Mouse (Mus musculus) testis, adult 2 months (tissue): Measurements from ENCODE around the gene Gm6993. TPM values are rescaled to one million over a fixed set of nuclear protein-coding genes. Genes with fewer than 3 reads are reported as not detected.

Experiments used
- H3K27ac ChIP-seq: fragments of 200-500 bp; 2 replicates; pipeline ENCODE4 v1.5.1; 2012; ENCODE audit warnings: low read depth, low read length; ENCODE audit not compliant: control insufficient read depth, insufficient read depth
- H3K27me3 ChIP-seq: fragments of 200-500 bp; 2 replicates; pipeline ENCODE4 v1.6.1; 2012; ENCODE audit warnings: mild to moderate bottlenecking, low read length, moderate library complexity; ENCODE audit not compliant: control insufficient read depth, insufficient read depth
- H3K36me3 ChIP-seq: fragments of 200-500 bp; 2 replicates; pipeline ENCODE4 v1.6.1; 2012; ENCODE audit warnings: mild to moderate bottlenecking, low read length; ENCODE audit not compliant: control insufficient read depth, insufficient read depth
- H3K4me1 ChIP-seq: fragments of 200-500 bp; 2 replicates; pipeline ENCODE4 v1.6.1; 2012; ENCODE audit warnings: low read length; ENCODE audit not compliant: control insufficient read depth, insufficient read depth
- H3K4me3 ChIP-seq: fragments of 200-500 bp; 2 replicates; pipeline ENCODE4 v1.5.1; 2012; ENCODE audit warnings: low read depth, mild to moderate bottlenecking, low read length, moderate library complexity, mixed read lengths; ENCODE audit not compliant: control insufficient read depth
- CTCF ChIP-seq: fragments of 200-500 bp; IDR thresholded peaks from 2 replicates; pipeline ENCODE4 v1.5.1; 2012; ENCODE audit warnings: low read depth, mild to moderate bottlenecking, inconsistent platforms, low read length, moderate library complexity; ENCODE audit not compliant: control insufficient read depth, insufficient read depth, insufficient replicate concordance
- POLR2A ChIP-seq: fragments of 200-500 bp; IDR thresholded peaks from 2 replicates; pipeline ENCODE4 v1.6.1; 2012; ENCODE audit warnings: low read depth, mild to moderate bottlenecking, inconsistent platforms, low read length, moderate library complexity; ENCODE audit not compliant: control insufficient read depth
- polyA plus RNA-seq: library from polyadenylated mRNA; depleted of rRNA; stranded (reverse); fragments of >200 nt; gene quantifications from 2 replicates; pipeline ENCODE4 v1.2.3, GENCODE M21; 2012; rRNA removed

The Gm6993 gene
- polyA plus RNA-seq = not detected in 2 replicates

GRCm38 (mm10) chr12:31240470-31240869, at the start of gene Gm6993:
TSS of gene Gm6993 (plus strand) at chr12:31240770.
- Histone ChIP-seq H3K27me3 (no peaks in the 10 kb centered on the region), H3K36me3 (no peaks in the 10 kb centered on the region), H3K27ac (no peak within 1 kb of the TSS), H3K4me3 (no peak within 1 kb of the TSS), H3K4me1 (no peaks in the 10 kb centered on the region)
- TF ChIP-seq CTCF = no peak
- no peak for TF ChIP-seq POLR2A

GRCm38 (mm10) chr12:31191329-31191954, 49.1 kb upstream of the Gm6993 start:
- no peaks in the 10 kb centered on the region for H3K36me3 ChIP-seq
- no peaks in the 10 kb centered on the region; the same call in 1 of the 2 replicates for H3K4me1 ChIP-seq
- TF ChIP-seq CTCF = no peak
- no peak for TF ChIP-seq POLR2A
- no peaks in the 10 kb centered on the region for H3K27me3 ChIP-seq
- H3K27ac ChIP-seq = no peak overlapping the region
- no peak overlapping the region for H3K4me3 ChIP-seq

- no peaks in the 10 kb centered on the region for H3K36me3 ChIP-seq
- TF ChIP-seq CTCF (no peak), POLR2A (no peak)
- no peaks in the 10 kb centered on the region for H3K4me1 ChIP-seq
- H3K27ac ChIP-seq = no peak overlapping the region
- no peak overlapping the region for H3K4me3 ChIP-seq
- no peaks in the 10 kb centered on the region for H3K27me3 ChIP-seq
These were observed 38.1 kb upstream of the Gm6993 start for GRCm38 (mm10) chr12:31202509-31202908.

GRCm38 (mm10) chr12:31203746-31204455, 36.7 kb upstream of the Gm6993 start:
- H3K4me3 ChIP-seq = no peak overlapping the region
- no peaks in the 10 kb centered on the region for H3K4me1 ChIP-seq
- no peaks in the 10 kb centered on the region for H3K36me3 ChIP-seq
- no peaks in the 10 kb centered on the region for H3K27me3 ChIP-seq
- no peak for TF ChIP-seq CTCF
- H3K27ac ChIP-seq = no peak overlapping the region

GRCm38 (mm10) chr12:31204898-31205297, 35.7 kb upstream of the Gm6993 start:
- TF ChIP-seq POLR2A (no peak), CTCF (no peak)
- H3K4me3 ChIP-seq = no peak overlapping the region
- H3K4me1 ChIP-seq = no peaks in the 10 kb centered on the region

GRCm38 (mm10) chr12:31205983-31206633, 34.5 kb upstream of the Gm6993 start:
- H3K36me3 ChIP-seq = no peaks in the 10 kb centered on the region
- TF ChIP-seq CTCF (no peak), POLR2A (no peak)
- no peaks in the 10 kb centered on the region for H3K4me1 ChIP-seq

More at GRCm38 (mm10) chr12:31204898-31205297, 35.7 kb upstream of the Gm6993 start:
- Histone ChIP-seq H3K27ac (no peak overlapping the region), H3K27me3 (no peaks in the 10 kb centered on the region), H3K36me3 (no peaks in the 10 kb centered on the region)

GRCm38 (mm10) chr12:31208766-31209165, 31.8 kb upstream of the Gm6993 start:
- H3K36me3 ChIP-seq = no peaks in the 10 kb centered on the region
- no peaks in the 10 kb centered on the region for H3K4me1 ChIP-seq
- no peak overlapping the region for H3K27ac ChIP-seq
- H3K27me3 ChIP-seq = no peaks in the 10 kb centered on the region
- no peak for TF ChIP-seq POLR2A
- no peak for TF ChIP-seq CTCF
- H3K4me3 ChIP-seq = no peak overlapping the region

More at GRCm38 (mm10) chr12:31205983-31206633, 34.5 kb upstream of the Gm6993 start:
- no peaks in the 10 kb centered on the region for H3K27me3 ChIP-seq
- H3K4me3 ChIP-seq = no peak overlapping the region
- H3K27ac ChIP-seq = no peak overlapping the region
